Mouse (Mus musculus) myocyte (in vitro differentiated cells): ENCODE results near the gene Gm13696.
"Not testable (repeated sequence)": the region's sequence is repeated elsewhere in the genome, so short reads cannot be mapped to it uniquely, and the experiment has no call there.

ENCODE experiments used
- CEBPB ChIP-seq: IDR thresholded peaks from 2 replicates; pipeline ENCODE4 v1.6.1; 2011; ENCODE audit warnings: mild to moderate bottlenecking, moderate library complexity; ENCODE audit not compliant: poor library complexity, insufficient read depth, severe bottlenecking
- E2F4 ChIP-seq: IDR thresholded peaks from one replicate; pipeline ENCODE4 v1.6.1; 2011; ENCODE audit warnings: mild to moderate bottlenecking, control low read depth, moderate library complexity; ENCODE audit not compliant: insufficient read depth
- MAX ChIP-seq: IDR thresholded peaks from one replicate; pipeline ENCODE4 v1.6.1; 2011; ENCODE audit warnings: low read depth, mild to moderate bottlenecking, control low read depth
- MYOG ChIP-seq, 3 experiments: IDR thresholded peaks; one replicate each; pipeline ENCODE4 v1.6.1; 2011; ENCODE audit warnings: control low read depth in 2 of 3, low read depth in 2 of 3, mild to moderate bottlenecking in 2 of 3; ENCODE audit not compliant: insufficient read length in 2 of 3, control insufficient read depth in 1 of 3, insufficient read depth in 1 of 3
- POLR2A ChIP-seq: IDR thresholded peaks from one replicate; pipeline ENCODE4 v1.6.1; 2011; ENCODE audit warnings: low read depth, mild to moderate bottlenecking, control low read depth, moderate library complexity; ENCODE audit not compliant: insufficient read length
- POLR2AphosphoS2 ChIP-seq: IDR thresholded peaks from one replicate; pipeline ENCODE4 v1.6.1; 2011; ENCODE audit warnings: low read depth, control low read depth; ENCODE audit not compliant: insufficient read length
- REST ChIP-seq: IDR thresholded peaks from one replicate; pipeline ENCODE4 v1.6.1; 2011; ENCODE audit warnings: mild to moderate bottlenecking, control low read depth, moderate library complexity; ENCODE audit not compliant: insufficient read depth, insufficient read length
- SRF ChIP-seq: IDR thresholded peaks from one replicate; pipeline ENCODE4 v1.6.1; 2011; ENCODE audit warnings: low read depth; ENCODE audit not compliant: control insufficient read depth, insufficient read length
- TCF12 ChIP-seq: IDR thresholded peaks from one replicate; pipeline ENCODE4 v1.6.1; 2011; ENCODE audit warnings: mild to moderate bottlenecking, control low read depth; ENCODE audit not compliant: poor library complexity, insufficient read depth, severe bottlenecking
- TCF3 ChIP-seq: IDR thresholded peaks from one replicate; pipeline ENCODE4 v1.6.1; 2011; ENCODE audit warnings: low read depth, control low read depth; ENCODE audit not compliant: insufficient read length
- USF1 ChIP-seq: IDR thresholded peaks from one replicate; pipeline ENCODE4 v1.6.1; 2011; ENCODE audit warnings: low read depth, mild to moderate bottlenecking, control low read depth, moderate library complexity

DNA sequence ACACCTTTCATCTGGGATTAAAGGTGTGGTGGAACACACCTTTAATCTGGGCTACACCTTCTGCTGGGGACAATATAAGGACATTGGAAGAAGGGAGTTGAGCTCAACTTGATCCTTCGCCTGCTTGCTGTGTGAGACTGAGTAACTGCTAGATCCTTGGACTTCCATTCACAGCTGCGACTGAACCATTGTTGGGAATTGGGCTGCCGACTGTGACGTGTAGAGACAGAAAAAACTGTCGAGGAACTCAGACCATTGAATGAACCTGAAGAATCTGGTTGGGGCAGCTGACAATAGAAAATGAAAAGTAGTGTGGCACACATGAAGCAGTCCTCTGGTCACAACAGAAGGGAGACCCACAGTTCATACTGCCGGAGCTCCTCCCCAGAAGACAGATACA is at the start of gene Gm13696:
- TF ChIP-seq POLR2A; POLR2AphosphoS2; MAX; E2F4; TCF12; USF1; MYOG (IDR thresholded peaks at IDR 0.05; ENCODE audit: control insufficient read depth in 1 of 3, insufficient read depth in 1 of 3, insufficient read length in 2 of 3, low read depth in 2 of 3); CEBPB; REST; SRF; TCF3: not testable (repeated sequence)
